Mouse (Mus musculus): ENCODE measurements around the gene Pld4.
"Not testable (repeated sequence)": the region's sequence is repeated elsewhere in the genome, so short reads cannot be mapped to it uniquely, and the experiment has no call there.

Gene Pld4

DNA sequence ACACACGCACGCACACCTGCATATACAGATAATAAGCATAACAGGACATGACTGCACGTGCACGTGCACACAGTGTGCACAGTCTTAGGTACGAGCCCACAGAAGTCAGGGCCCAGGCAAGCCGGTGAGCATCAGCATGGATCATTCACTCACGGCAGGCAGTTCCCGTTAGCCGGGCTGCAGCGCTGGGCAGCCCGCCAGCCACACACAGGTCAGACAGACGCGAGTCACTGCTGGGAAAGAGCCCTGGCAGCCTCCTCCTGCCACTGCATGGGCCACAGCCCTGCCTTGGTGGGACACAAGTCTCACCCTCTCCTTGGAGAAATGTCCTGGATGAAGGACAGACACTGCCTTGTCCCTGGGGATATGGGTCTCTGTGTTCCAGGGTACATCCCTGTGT lies 43.6 kb downstream of the Pld4 start:
- DNase-seq: no peak

DNA sequence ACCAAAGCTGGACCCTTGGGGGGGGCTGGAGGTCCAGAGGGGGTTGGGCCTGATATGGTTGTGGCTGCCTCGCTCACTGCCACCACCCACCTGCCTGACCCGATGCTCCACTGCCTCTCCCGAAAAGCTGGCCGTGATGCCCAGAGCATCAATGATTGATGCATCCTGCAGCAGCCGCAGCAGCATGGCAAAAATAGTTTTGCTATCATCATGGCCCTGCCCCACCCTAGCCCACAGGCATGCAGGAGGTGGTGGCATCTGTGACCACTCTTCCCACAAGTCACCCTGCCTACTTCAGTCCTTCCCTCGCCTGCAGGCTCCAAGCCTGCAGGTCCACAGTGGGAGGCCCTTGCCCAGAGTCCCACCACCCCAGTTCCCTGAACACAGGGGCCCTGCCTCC lies 45.6 kb downstream of the Pld4 start:
- DNase-seq: no peak

- no peak for DNase-seq
Measured at GRCm38 (mm10) chr12:112807796-112808195, 47.3 kb downstream of the Pld4 start.

DNA sequence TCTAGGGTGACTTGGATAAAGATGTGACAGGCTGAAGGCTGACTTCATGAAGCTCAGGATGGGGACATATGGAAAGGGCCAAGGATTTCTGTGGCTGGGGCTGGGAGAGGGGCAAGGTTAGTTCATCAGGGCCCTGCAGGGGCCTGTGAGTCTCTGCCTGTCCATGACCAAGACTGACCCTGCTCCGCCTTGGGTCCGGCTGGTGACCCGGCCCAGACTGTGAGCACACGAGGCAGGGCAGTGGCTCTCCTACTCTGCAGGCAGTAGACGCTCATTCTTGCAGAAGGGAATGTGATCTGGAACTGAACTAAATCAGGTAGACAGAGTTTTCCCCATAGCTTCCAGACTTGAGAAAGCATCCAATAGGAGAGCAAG lies 47.7 kb downstream of the Pld4 start:
- DNase-seq: no peak

- DNase-seq: peak; percentile 93
Measured at GRCm38 (mm10) chr12:112808587-112809364, 48.3 kb downstream of the Pld4 start, which contains the start of gene Clba1. Gene Clba1, plus strand, starts transcription at chr12:112808937.

DNA sequence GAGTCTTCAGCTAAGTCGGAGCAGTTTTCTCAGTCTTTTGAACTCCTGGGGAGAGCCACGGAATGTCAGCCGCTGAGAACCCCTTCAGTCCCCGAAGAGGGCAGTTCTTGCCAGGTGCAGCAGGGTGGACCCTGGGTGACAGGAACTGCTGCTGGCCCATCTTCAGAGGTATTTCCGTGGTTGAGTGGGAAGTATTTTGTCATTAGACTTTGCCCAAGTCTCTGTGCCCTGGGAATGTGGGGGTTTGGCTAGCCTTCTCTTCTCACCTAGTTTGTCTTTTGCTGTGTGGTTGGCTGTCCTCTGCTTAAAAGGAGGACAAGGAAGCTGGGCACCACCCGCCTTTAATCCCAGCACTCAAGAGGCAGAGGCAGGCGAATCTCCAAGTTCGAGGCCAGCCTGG lies 49.2 kb downstream of the Pld4 start:
- no peak for DNase-seq

- DNase-seq: no peak
Measured at GRCm38 (mm10) chr12:112810092-112810885, 49.8 kb downstream of the Pld4 start.

GRCm38 (mm10) chr12:112813370-112813769 lies 52.9 kb downstream of the Pld4 start:
- DNase-seq: no peak

- DNase-seq: no peak
Measured at GRCm38 (mm10) chr12:112814682-112815470, 54.4 kb downstream of the Pld4 start.

DNA sequence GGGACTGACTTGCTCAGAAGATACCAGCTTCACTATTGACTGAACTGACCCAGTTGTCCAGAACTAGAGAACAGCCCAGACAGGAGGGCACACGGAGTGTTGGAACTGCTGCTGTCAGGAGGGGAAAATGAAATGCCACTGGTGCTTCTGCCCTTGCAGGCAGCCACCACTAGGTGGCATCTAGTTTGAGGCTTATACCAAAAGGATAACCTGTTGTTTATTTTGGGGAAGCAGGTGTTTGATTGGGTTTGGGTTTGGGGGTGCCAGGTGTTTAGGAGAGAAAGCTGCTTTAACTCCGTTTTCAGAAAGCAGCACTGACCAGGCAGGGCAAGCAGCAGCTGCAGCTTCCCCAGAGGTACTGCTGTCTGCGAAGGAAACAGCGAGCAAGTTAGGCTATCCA lies 55.8 kb downstream of the Pld4 start:
- DNase-seq: peak; percentile 60

- not testable (repeated sequence) for DNase-seq
Measured at GRCm38 (mm10) chr12:112816866-112817265, 56.4 kb downstream of the Pld4 start.
